Mouse (Mus musculus) myocyte (in vitro differentiated cells): ENCODE measurements around the gene Ccn6. TPM values are rescaled to one million over a fixed set of nuclear protein-coding genes. Genes with fewer than 3 reads are reported as not detected.

Source experiments
- H3K27me3 ChIP-seq: one replicate; pipeline ENCODE4 v1.6.1; 2011; ENCODE audit not compliant: control insufficient read depth, insufficient read depth, insufficient read length
- H3K36me3 ChIP-seq: one replicate; pipeline ENCODE4 v1.6.1; 2011; ENCODE audit not compliant: control insufficient read depth, insufficient read depth
- H3K4me2 ChIP-seq: one replicate; pipeline ENCODE4 v1.6.1; 2011; ENCODE audit warnings: low read depth, control low read depth
- H3K4me3 ChIP-seq: one replicate; pipeline ENCODE4 v1.5.1; 2011; ENCODE audit warnings: mild to moderate bottlenecking, control low read depth, moderate library complexity
- H3K79me2 ChIP-seq: one replicate; pipeline ENCODE4 v1.6.1; 2011; ENCODE audit not compliant: control insufficient read depth, insufficient read depth
- H3ac ChIP-seq: one replicate; pipeline ENCODE4 v1.6.1; 2011; ENCODE audit not compliant: control insufficient read depth, insufficient read length
- CEBPB ChIP-seq: IDR thresholded peaks from 2 replicates; pipeline ENCODE4 v1.6.1; 2011; ENCODE audit warnings: mild to moderate bottlenecking, moderate library complexity; ENCODE audit not compliant: poor library complexity, insufficient read depth, severe bottlenecking
- E2F4 ChIP-seq: IDR thresholded peaks from one replicate; pipeline ENCODE4 v1.6.1; 2011; ENCODE audit warnings: mild to moderate bottlenecking, control low read depth, moderate library complexity; ENCODE audit not compliant: insufficient read depth
- MAX ChIP-seq: IDR thresholded peaks from one replicate; pipeline ENCODE4 v1.6.1; 2011; ENCODE audit warnings: low read depth, mild to moderate bottlenecking, control low read depth
- MYOD1 ChIP-seq, 3 experiments: IDR thresholded peaks; one replicate each; pipeline ENCODE4 v1.6.1; 2011; ENCODE audit warnings: control low read depth in 2 of 3, low read depth in 2 of 3, mild to moderate bottlenecking in 2 of 3, moderate library complexity in 1 of 3; ENCODE audit not compliant: insufficient read length in 2 of 3, control insufficient read depth in 1 of 3
- MYOG ChIP-seq, 3 experiments: IDR thresholded peaks; one replicate each; pipeline ENCODE4 v1.6.1; 2011; ENCODE audit warnings: control low read depth in 2 of 3, low read depth in 2 of 3, mild to moderate bottlenecking in 2 of 3; ENCODE audit not compliant: insufficient read length in 2 of 3, control insufficient read depth in 1 of 3, insufficient read depth in 1 of 3
- POLR2A ChIP-seq: IDR thresholded peaks from one replicate; pipeline ENCODE4 v1.6.1; 2011; ENCODE audit warnings: low read depth, mild to moderate bottlenecking, control low read depth, moderate library complexity; ENCODE audit not compliant: insufficient read length
- POLR2AphosphoS2 ChIP-seq: IDR thresholded peaks from one replicate; pipeline ENCODE4 v1.6.1; 2011; ENCODE audit warnings: low read depth, control low read depth; ENCODE audit not compliant: insufficient read length
- REST ChIP-seq: IDR thresholded peaks from one replicate; pipeline ENCODE4 v1.6.1; 2011; ENCODE audit warnings: mild to moderate bottlenecking, control low read depth, moderate library complexity; ENCODE audit not compliant: insufficient read depth, insufficient read length
- SRF ChIP-seq: IDR thresholded peaks from one replicate; pipeline ENCODE4 v1.6.1; 2011; ENCODE audit warnings: low read depth; ENCODE audit not compliant: control insufficient read depth, insufficient read length
- TCF12 ChIP-seq: IDR thresholded peaks from one replicate; pipeline ENCODE4 v1.6.1; 2011; ENCODE audit warnings: mild to moderate bottlenecking, control low read depth; ENCODE audit not compliant: poor library complexity, insufficient read depth, severe bottlenecking
- TCF3 ChIP-seq: IDR thresholded peaks from one replicate; pipeline ENCODE4 v1.6.1; 2011; ENCODE audit warnings: low read depth, control low read depth; ENCODE audit not compliant: insufficient read length
- USF1 ChIP-seq: IDR thresholded peaks from one replicate; pipeline ENCODE4 v1.6.1; 2011; ENCODE audit warnings: low read depth, mild to moderate bottlenecking, control low read depth, moderate library complexity
- polyA plus RNA-seq: library from polyadenylated mRNA; unstranded; fragments of >200 nt; fragmentation: generic; extraction: Trizol; gene quantifications from one replicate; pipeline ENCODE4 v1.2.1, GENCODE M21; 2012; ENCODE audit warnings: missing spikeins

Gene Ccn6
- polyA plus RNA-seq, 1 experiment, result not detected

- H3K36me3 ChIP-seq, result no peaks in the 10 kb centered on the region
- no peak overlapping the region for H3K4me3 ChIP-seq
- no peaks in the 10 kb centered on the region for H3K27me3 ChIP-seq
- H3ac ChIP-seq, result no peak overlapping the region
- no peak overlapping the region for H3K4me2 ChIP-seq
- H3K79me2 ChIP-seq, result no peaks in the 10 kb centered on the region
- TF ChIP-seq MAX (no peak), MYOG (IDR thresholded peaks at IDR 0.05; ENCODE audit: control insufficient read depth in 1 of 3, insufficient read depth in 1 of 3, insufficient read length in 2 of 3, low read depth in 2 of 3) (no peak), POLR2AphosphoS2 (no peak), USF1 (no peak), CEBPB (no peak), TCF3 (no peak)
Measured at GRCm38 (mm10) chr10:39161406-39161805, 2.2 kb downstream of the Ccn6 start.

- Histone ChIP-seq H3K4me3 (no peak overlapping the region), H3K36me3 (no peaks in the 10 kb centered on the region), H3K79me2 (no peaks in the 10 kb centered on the region), H3ac (no peak overlapping the region), H3K27me3 (no peaks in the 10 kb centered on the region), H3K4me2 (no peak overlapping the region)
- TF ChIP-seq MYOG (IDR thresholded peaks at IDR 0.05; ENCODE audit: control insufficient read depth in 1 of 3, insufficient read depth in 1 of 3, insufficient read length in 2 of 3, low read depth in 2 of 3) (no peak), POLR2A (no peak), POLR2AphosphoS2 (no peak), USF1 (no peak), REST (no peak)
Measured at GRCm38 (mm10) chr10:39158306-39158705, 5.3 kb downstream of the Ccn6 start.

- no peak overlapping the region for H3K4me2 ChIP-seq
- no peak overlapping the region for H3K4me3 ChIP-seq
Measured at GRCm38 (mm10) chr10:39157321-39157720, 6.3 kb downstream of the Ccn6 start.

GRCm38 (mm10) chr10:39156719-39157118, 6.9 kb downstream of the Ccn6 start:
- no peak overlapping the region for H3K4me3 ChIP-seq
- H3K27me3 ChIP-seq, result no peaks in the 10 kb centered on the region
- H3K79me2 ChIP-seq, result no peaks in the 10 kb centered on the region
- H3ac ChIP-seq, result no peak overlapping the region
- no peak overlapping the region for H3K4me2 ChIP-seq
- H3K36me3 ChIP-seq, result no peaks in the 10 kb centered on the region
- TF ChIP-seq MYOG (IDR thresholded peaks at IDR 0.05; ENCODE audit: control insufficient read depth in 1 of 3, insufficient read depth in 1 of 3, insufficient read length in 2 of 3, low read depth in 2 of 3) (no peak), E2F4 (no peak), MAX (no peak)

More at GRCm38 (mm10) chr10:39157321-39157720, 6.3 kb downstream of the Ccn6 start:
- Histone ChIP-seq H3K79me2 (no peaks in the 10 kb centered on the region), H3K27me3 (no peaks in the 10 kb centered on the region), H3K36me3 (no peaks in the 10 kb centered on the region), H3ac (no peak overlapping the region)
- TF ChIP-seq MYOG (IDR thresholded peaks at IDR 0.05; ENCODE audit: control insufficient read depth in 1 of 3, insufficient read depth in 1 of 3, insufficient read length in 2 of 3, low read depth in 2 of 3) (no peak), USF1 (no peak), TCF3 (no peak), E2F4 (no peak), POLR2AphosphoS2 (no peak), REST (no peak), MYOD1 (IDR thresholded peaks at IDR 0.05; ENCODE audit: control insufficient read depth in 1 of 3, insufficient read length in 2 of 3, low read depth in 2 of 3) (no peak), MAX (no peak), CEBPB (no peak), POLR2A (no peak), SRF (no peak)

GRCm38 (mm10) chr10:39142216-39142615, 21.4 kb downstream of the Ccn6 start:
- Histone ChIP-seq H3ac (no peak overlapping the region), H3K4me2 (no peak overlapping the region), H3K27me3 (no peaks in the 10 kb centered on the region), H3K79me2 (no peaks in the 10 kb centered on the region), H3K4me3 (no peak overlapping the region), H3K36me3 (peaks cover 34% of the 10 kb centered on the region)
- no peak for TF ChIP-seq SRF
- no peak for TF ChIP-seq E2F4
- no peak for TF ChIP-seq MYOG (IDR thresholded peaks at IDR 0.05; ENCODE audit: control insufficient read depth in 1 of 3, insufficient read depth in 1 of 3, insufficient read length in 2 of 3, low read depth in 2 of 3)
- no peak for TF ChIP-seq USF1
- TF ChIP-seq POLR2A, result no peak
- no peak for TF ChIP-seq TCF12
- TF ChIP-seq POLR2AphosphoS2, result no peak
- no peak for TF ChIP-seq MYOD1 (IDR thresholded peaks at IDR 0.05; ENCODE audit: control insufficient read depth in 1 of 3, insufficient read length in 2 of 3, low read depth in 2 of 3)
- no peak for TF ChIP-seq TCF3
- TF ChIP-seq REST, result no peak
- TF ChIP-seq CEBPB, result no peak
- TF ChIP-seq MAX, result no peak
